Mouse (Mus musculus): ENCODE measurements at regions not wholly inside any gene's neighbourhood (a gene's known extent, or its start where the extent isn't known, plus 50 kb on each side); places are given as distances from the start of the nearest gene placed in this dataset.
A peak's percentile ranks its signal among the peaks of the same experiment; 100 is the strongest.

GRCm38 (mm10) chr2:170275687-170276086, 127.8 kb upstream of the Zfp217 start:
- no peak for TF ChIP-seq CTCF (IDR thresholded peaks at IDR 0.05)
- Histone ChIP-seq H3K27ac (no peak overlapping the region), H3K4me3 (no peak overlapping the region)
- no peak for DNase-seq
- intact Hi-C loops (cut with DNase I), result no loop called here

- intact Hi-C loops (cut with DNase I), result no loop called here
- no peak for TF ChIP-seq CTCF (IDR thresholded peaks at IDR 0.05)
- H3K27ac ChIP-seq, result no peak overlapping the region
- no peak for DNase-seq
- no peak overlapping the region for H3K4me3 ChIP-seq
Measured at GRCm38 (mm10) chr2:170269926-170270577, 122.1 kb upstream of the Zfp217 start.

- peak; percentile 56 for DNase-seq
- intact Hi-C loops (cut with DNase I), result no loop called here
- Histone ChIP-seq H3K27ac (peak overlapping the region; percentile 67), H3K4me3 (peak overlapping the region; percentile 34; the same call in 1 of the 2 replicates)
- TF ChIP-seq CTCF (IDR thresholded peaks at IDR 0.05), result no peak
Measured at GRCm38 (mm10) chr2:170268080-170268479, 120.2 kb upstream of the Zfp217 start.

GRCm38 (mm10) chr2:170267152-170267551, 119.2 kb upstream of the Zfp217 start:
- Histone ChIP-seq H3K4me3 (peak overlapping the region; percentile 65), H3K27ac (peak overlapping the region; percentile 67)
- no peak for TF ChIP-seq CTCF (IDR thresholded peaks at IDR 0.05)
- no peak for DNase-seq
- intact Hi-C loops (cut with DNase I), result no loop called here

GRCm38 (mm10) chr2:170266407-170267101, 118.7 kb upstream of the Zfp217 start:
- Histone ChIP-seq H3K4me3 (peak overlapping the region; percentile 65), H3K27ac (peak overlapping the region; percentile 67)
- intact Hi-C loops (cut with DNase I), result no loop called here
- TF ChIP-seq CTCF (IDR thresholded peaks at IDR 0.05), result peak; percentile 51
- DNase-seq, result no peak

GRCm38 (mm10) chr2:170263594-170263993, 115.7 kb upstream of the Zfp217 start:
- intact Hi-C loops (cut with DNase I), result no loop called here
- H3K4me3 ChIP-seq, result no peak overlapping the region
- TF ChIP-seq CTCF (IDR thresholded peaks at IDR 0.05), result no peak
- no peak overlapping the region for H3K27ac ChIP-seq
- DNase-seq, result no peak

- no peak for TF ChIP-seq CTCF (IDR thresholded peaks at IDR 0.05)
- intact Hi-C loops (cut with DNase I), result no loop called here
- H3K27ac ChIP-seq, result no peak overlapping the region
- H3K4me3 ChIP-seq, result no peak overlapping the region
- DNase-seq, result no peak
Measured at GRCm38 (mm10) chr2:170261191-170261590, 113.3 kb upstream of the Zfp217 start.

GRCm38 (mm10) chr2:170259662-170260457, 112.0 kb upstream of the Zfp217 start:
- no peak for DNase-seq
- intact Hi-C loops (cut with DNase I), result no loop called here
- Histone ChIP-seq H3K4me3 (no peak overlapping the region), H3K27ac (no peak overlapping the region)
- no peak for TF ChIP-seq CTCF (IDR thresholded peaks at IDR 0.05)

- H3K27ac ChIP-seq, result no peak overlapping the region
Measured at GRCm38 (mm10) chr2:170258367-170258766, 110.5 kb upstream of the Zfp217 start.

GRCm38 (mm10) chr2:170257671-170258235, 109.8 kb upstream of the Zfp217 start:
- Histone ChIP-seq H3K4me3 (no peak overlapping the region), H3K27ac (no peak overlapping the region)
- intact Hi-C loops (cut with DNase I), result no loop called here
- TF ChIP-seq CTCF (IDR thresholded peaks at IDR 0.05), result no peak
- no peak for DNase-seq

More at GRCm38 (mm10) chr2:170258367-170258766, 110.5 kb upstream of the Zfp217 start:
- peak; percentile 34 for DNase-seq
- no peak overlapping the region for H3K4me3 ChIP-seq
- intact Hi-C loops (cut with DNase I), result no loop called here
- TF ChIP-seq CTCF (IDR thresholded peaks at IDR 0.05), result no peak

GRCm38 (mm10) chr2:170255997-170256396, 108.1 kb upstream of the Zfp217 start:
- intact Hi-C loops (cut with DNase I), result no loop called here

GRCm38 (mm10) chr2:170255533-170255932, 107.6 kb upstream of the Zfp217 start:
- Histone ChIP-seq H3K27ac (no peak overlapping the region), H3K4me3 (no peak overlapping the region)
- intact Hi-C loops (cut with DNase I), result no loop called here
- no peak for DNase-seq
- TF ChIP-seq CTCF (IDR thresholded peaks at IDR 0.05), result no peak

More at GRCm38 (mm10) chr2:170255997-170256396, 108.1 kb upstream of the Zfp217 start:
- Histone ChIP-seq H3K4me3 (no peak overlapping the region), H3K27ac (no peak overlapping the region)
- TF ChIP-seq CTCF (IDR thresholded peaks at IDR 0.05), result no peak
- DNase-seq, result no peak

Data from gastrocnemius, adult 2 months (tissue).